Mouse (Mus musculus) embryonic facial prominence, embryonic 13.5 days (tissue): Measurements from ENCODE around the gene Zkscan16. TPM values are rescaled to one million over a fixed set of nuclear protein-coding genes. Genes with fewer than 3 reads are reported as not detected.

Experiments used
- ATAC-seq: fragments of 200-750 bp; cut with Nextera tagmentation; 2 replicates; pipeline ENCODE4 v1.8.0; 2017; ENCODE audit warnings: low read depth; ENCODE audit not compliant: insufficient number of reproducible peaks, insufficient read depth, low FRiP score, low TSS enrichment
- H3K27ac ChIP-seq: fragments of 300-500 bp; sonication (generic); 2 replicates; pipeline ENCODE4 v1.5.1; 2015; ENCODE audit warnings: moderate library complexity, mild to moderate bottlenecking, inconsistent platforms
- H3K27me3 ChIP-seq: fragments of 300-500 bp; sonication (generic); 2 replicates; pipeline ENCODE4 v1.6.1; 2015; ENCODE audit warnings: mild to moderate bottlenecking, inconsistent platforms
- H3K36me3 ChIP-seq: fragments of 300-500 bp; sonication (generic); 2 replicates; pipeline ENCODE4 v1.6.1; 2015; ENCODE audit warnings: mild to moderate bottlenecking, inconsistent platforms
- H3K4me1 ChIP-seq: fragments of 300-500 bp; sonication (generic); 2 replicates; pipeline ENCODE4 v1.6.1; 2015; ENCODE audit warnings: inconsistent platforms
- H3K4me2 ChIP-seq: fragments of 300-500 bp; sonication (generic); 2 replicates; pipeline ENCODE4 v1.6.1; 2015; ENCODE audit warnings: moderate library complexity, mild to moderate bottlenecking, inconsistent platforms
- H3K4me3 ChIP-seq: fragments of 300-500 bp; sonication (generic); 2 replicates; pipeline ENCODE4 v1.5.1; 2015; ENCODE audit warnings: mild to moderate bottlenecking, inconsistent platforms
- H3K9ac ChIP-seq: fragments of 300-500 bp; sonication (generic); 2 replicates; pipeline ENCODE4 v1.6.1; 2015; ENCODE audit warnings: mild to moderate bottlenecking, inconsistent platforms
- H3K9me3 ChIP-seq: fragments of 300-500 bp; sonication (generic); 2 replicates; pipeline ENCODE4 v1.6.1; 2016; ENCODE audit warnings: inconsistent platforms
- WGBS: fragments of 180-500 bp; shearing (Covaris S2); methylation state at CpG from one replicate; pipeline ENCODE4 v1.1.7; 2015; ENCODE audit warnings: mixed read lengths; 5-methylcytosine and 5-hydroxymethylcytosine counted together
- polyA plus RNA-seq: library from polyadenylated mRNA; unstranded; fragments of >200 nt; fragmentation: Nextera tagmentation; extraction: Ambion mirVana; gene quantifications from 2 replicates; pipeline ENCODE4 v1.2.1, GENCODE M21; 2015

Zkscan16 gene
- 1.2 and 1.4 TPM in 2 replicates for polyA plus RNA-seq

GRCm38 (mm10) chr4:58943420-58944205 lies at the start of gene Zkscan16:
Gene Zkscan16, plus strand, starts transcription at chr4:58943628.
- H3K4me2 ChIP-seq = peak within 1 kb of the TSS; percentile 83
- H3K4me3 ChIP-seq = peak within 1 kb of the TSS; percentile 74
- H3K27me3 ChIP-seq = peaks cover 3% of the 10 kb centered on the region; the same call in 1 of the 2 replicates
- peaks cover 17% of the 10 kb centered on the region for H3K4me1 ChIP-seq
- H3K36me3 ChIP-seq = peaks cover 3% of the 10 kb centered on the region; the same call in 1 of the 2 replicates
- peak within 1 kb of the TSS; percentile 80 for H3K9ac ChIP-seq
- H3K27ac ChIP-seq = peak within 1 kb of the TSS; percentile 44; the same call in 1 of the 2 replicates
- 1% methylated on average over 50 of the region's 50 CpGs for WGBS
- H3K9me3 ChIP-seq = no peaks in the 10 kb centered on the region
- ATAC-seq = peak; percentile 67

- Histone ChIP-seq H3K27me3 (no peaks in the 10 kb centered on the region), H3K27ac (no peak overlapping the region), H3K9me3 (no peaks in the 10 kb centered on the region), H3K4me3 (no peak overlapping the region), H3K4me1 (no peaks in the 10 kb centered on the region), H3K9ac (no peak overlapping the region), H3K4me2 (no peak overlapping the region), H3K36me3 (no peaks in the 10 kb centered on the region)
- ATAC-seq = no peak
- 82% methylated on average over 7 of the region's 7 CpGs for WGBS
Measured at GRCm38 (mm10) chr4:58894399-58894798, 49.0 kb upstream of the Zkscan16 start.

GRCm38 (mm10) chr4:58897436-58897835 lies 46.0 kb upstream of the Zkscan16 start:
- ATAC-seq = no peak
- Histone ChIP-seq H3K9me3 (no peaks in the 10 kb centered on the region), H3K4me2 (no peak overlapping the region), H3K9ac (no peak overlapping the region), H3K4me1 (no peaks in the 10 kb centered on the region), H3K36me3 (no peaks in the 10 kb centered on the region), H3K27ac (no peak overlapping the region), H3K4me3 (no peak overlapping the region), H3K27me3 (no peaks in the 10 kb centered on the region)
- 74% methylated on average over 4 of the region's 4 CpGs for WGBS

- H3K27ac ChIP-seq = no peak overlapping the region
- no peaks in the 10 kb centered on the region for H3K4me1 ChIP-seq
- no peaks in the 10 kb centered on the region for H3K9me3 ChIP-seq
- no peaks in the 10 kb centered on the region for H3K27me3 ChIP-seq
- no peak for ATAC-seq
- H3K36me3 ChIP-seq = no peaks in the 10 kb centered on the region
- H3K4me3 ChIP-seq = no peak overlapping the region
- no peak overlapping the region for H3K9ac ChIP-seq
- no peak overlapping the region for H3K4me2 ChIP-seq
Measured at GRCm38 (mm10) chr4:58898318-58898717, 45.1 kb upstream of the Zkscan16 start.

GRCm38 (mm10) chr4:58907453-58907852 lies 36.0 kb upstream of the Zkscan16 start:
- no peak overlapping the region for H3K4me2 ChIP-seq
- no peak for ATAC-seq
- H3K36me3 ChIP-seq = no peaks in the 10 kb centered on the region
- no peak overlapping the region for H3K27ac ChIP-seq
- no peaks in the 10 kb centered on the region for H3K27me3 ChIP-seq
- no peaks in the 10 kb centered on the region for H3K9me3 ChIP-seq
- peaks cover 9% of the 10 kb centered on the region for H3K4me1 ChIP-seq
- H3K4me3 ChIP-seq = no peak overlapping the region
- WGBS = 84% methylated on average over 1 of the region's 1 CpGs
- no peak overlapping the region for H3K9ac ChIP-seq

GRCm38 (mm10) chr4:58910175-58911068 lies 33.0 kb upstream of the Zkscan16 start:
- no peaks in the 10 kb centered on the region for H3K27me3 ChIP-seq
- no peak for ATAC-seq
- no peaks in the 10 kb centered on the region for H3K9me3 ChIP-seq
- H3K4me1 ChIP-seq = peaks cover 14% of the 10 kb centered on the region
- no peak overlapping the region; the same call in 1 of the 2 replicates for H3K27ac ChIP-seq
- H3K4me2 ChIP-seq = peak overlapping the region; percentile 68
- 27% methylated on average over 16 of the region's 16 CpGs for WGBS
- H3K4me3 ChIP-seq = peak overlapping the region; percentile 89
- no peaks in the 10 kb centered on the region for H3K36me3 ChIP-seq
- peak overlapping the region; percentile 94 for H3K9ac ChIP-seq

GRCm38 (mm10) chr4:58911069-58911830 lies 32.2 kb upstream of the Zkscan16 start:
- no peaks in the 10 kb centered on the region for H3K9me3 ChIP-seq
- peak; percentile 29; the same call in 1 of the 2 replicates for ATAC-seq
- H3K27ac ChIP-seq = peak overlapping the region; percentile 97
- H3K27me3 ChIP-seq = no peaks in the 10 kb centered on the region
- H3K4me2 ChIP-seq = peak overlapping the region; percentile 68
- WGBS = under 1% methylated on average over 49 of the region's 56 CpGs
- H3K9ac ChIP-seq = peak overlapping the region; percentile 94
- peak overlapping the region; percentile 89 for H3K4me3 ChIP-seq
- H3K4me1 ChIP-seq = peaks cover 14% of the 10 kb centered on the region
- no peaks in the 10 kb centered on the region for H3K36me3 ChIP-seq

GRCm38 (mm10) chr4:58911831-58912628 lies 31.4 kb upstream of the Zkscan16 start:
- under 1% methylated on average over 104 of the region's 126 CpGs for WGBS
- ATAC-seq = peak; percentile 68
- no peaks in the 10 kb centered on the region for H3K36me3 ChIP-seq
- peak overlapping the region; percentile 68 for H3K4me2 ChIP-seq
- H3K4me1 ChIP-seq = peaks cover 14% of the 10 kb centered on the region
- H3K27ac ChIP-seq = peak overlapping the region; percentile 97
- H3K4me3 ChIP-seq = peak overlapping the region; percentile 89
- no peaks in the 10 kb centered on the region for H3K9me3 ChIP-seq
- no peaks in the 10 kb centered on the region for H3K27me3 ChIP-seq
- peak overlapping the region; percentile 94 for H3K9ac ChIP-seq

- peak; percentile 71 for ATAC-seq
- Histone ChIP-seq H3K27ac (peak within 1 kb of the TSS; percentile 97), H3K9ac (peak within 1 kb of the TSS; percentile 94), H3K9me3 (no peaks in the 10 kb centered on the region), H3K4me2 (peak within 1 kb of the TSS; percentile 68), H3K4me1 (peaks cover 14% of the 10 kb centered on the region), H3K36me3 (no peaks in the 10 kb centered on the region), H3K4me3 (peak within 1 kb of the TSS; percentile 89), H3K27me3 (no peaks in the 10 kb centered on the region)
- 3% methylated on average over 43 of the region's 43 CpGs for WGBS
Measured at GRCm38 (mm10) chr4:58912629-58913335, 30.6 kb upstream of the Zkscan16 start, which contains the start of gene Ecpas. Gene Ecpas, minus strand, starts transcription at chr4:58912749.
